Mouse (Mus musculus): ENCODE measurements at regions not wholly inside any gene's neighbourhood (a gene's known extent, or its start where the extent isn't known, plus 50 kb on each side); places are given as distances from the start of the nearest gene placed in this dataset.
A peak's percentile ranks its signal among the peaks of the same experiment; 100 is the strongest.
"Not testable (repeated sequence)": the region's sequence is repeated elsewhere in the genome, so short reads cannot be mapped to it uniquely, and the experiment has no call there.

DNA sequence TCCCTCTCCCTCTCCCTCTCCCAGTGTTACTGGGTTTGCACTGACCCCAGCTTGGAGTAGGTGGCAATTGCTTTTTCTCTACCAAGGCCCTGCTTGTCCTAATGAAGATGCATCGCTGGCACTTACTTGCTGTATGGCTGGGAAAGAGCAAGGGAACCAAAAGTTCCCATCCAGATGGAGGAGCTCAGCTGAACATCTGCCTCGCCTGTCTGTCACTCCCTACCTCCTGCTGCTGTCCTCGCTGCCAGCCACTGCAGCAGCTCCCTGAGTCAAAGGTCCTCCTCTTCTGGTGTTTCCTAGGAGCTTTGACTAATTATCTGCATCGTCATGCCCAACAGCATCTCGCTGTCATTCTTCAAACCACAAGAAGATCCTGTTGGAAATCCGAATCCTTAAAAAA lies 203.4 kb downstream of the Mat2b start:
- no peaks in the 10 kb centered on the region for H3K36me3 ChIP-seq
- no peaks in the 10 kb centered on the region for H3K4me1 ChIP-seq
- no peak overlapping the region for H3K4me3 ChIP-seq
- no peak overlapping the region for H3K4me2 ChIP-seq
- no peaks in the 10 kb centered on the region for H3K27me3 ChIP-seq (replicated peaks)
- H3K9me3 ChIP-seq: no peaks in the 10 kb centered on the region
- 17% methylated on average over 6 of the region's 6 CpGs for WGBS
- no peak overlapping the region for H3K9ac ChIP-seq
- no peak overlapping the region for H3K27ac ChIP-seq (replicated peaks)
- ATAC-seq (ENCODE audit: extremely low read depth, insufficient number of reproducible peaks, low FRiP score, low TSS enrichment): no peak

DNA sequence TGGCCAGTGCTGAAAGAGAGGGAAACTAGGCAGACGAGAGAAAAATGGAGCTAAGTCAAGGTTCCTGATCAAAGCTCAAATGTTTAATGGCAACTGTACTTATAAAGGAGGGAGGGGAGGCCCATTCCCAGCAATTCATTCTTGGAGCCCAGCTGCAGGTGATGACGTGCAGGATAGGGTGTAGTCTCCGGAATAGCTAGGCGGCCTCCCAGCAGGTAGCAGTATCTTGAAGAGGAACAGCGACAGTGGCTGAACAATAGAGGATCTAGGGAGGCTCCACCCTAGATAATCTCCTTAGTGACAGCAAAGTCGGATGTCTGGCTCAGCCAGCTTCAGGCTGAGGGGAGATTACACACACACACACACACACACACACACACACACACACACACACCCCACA lies 216.8 kb downstream of the Mat2b start:
- not testable (repeated sequence) for H3K4me1 ChIP-seq; H3K36me3 ChIP-seq; H3K9ac ChIP-seq; H3K27ac ChIP-seq (replicated peaks); H3K9me3 ChIP-seq; H3K4me2 ChIP-seq; ATAC-seq (ENCODE audit: extremely low read depth, insufficient number of reproducible peaks, low FRiP score, low TSS enrichment); H3K4me3 ChIP-seq; H3K27me3 ChIP-seq (replicated peaks)
- WGBS: 24% methylated on average over 6 of the region's 6 CpGs

DNA sequence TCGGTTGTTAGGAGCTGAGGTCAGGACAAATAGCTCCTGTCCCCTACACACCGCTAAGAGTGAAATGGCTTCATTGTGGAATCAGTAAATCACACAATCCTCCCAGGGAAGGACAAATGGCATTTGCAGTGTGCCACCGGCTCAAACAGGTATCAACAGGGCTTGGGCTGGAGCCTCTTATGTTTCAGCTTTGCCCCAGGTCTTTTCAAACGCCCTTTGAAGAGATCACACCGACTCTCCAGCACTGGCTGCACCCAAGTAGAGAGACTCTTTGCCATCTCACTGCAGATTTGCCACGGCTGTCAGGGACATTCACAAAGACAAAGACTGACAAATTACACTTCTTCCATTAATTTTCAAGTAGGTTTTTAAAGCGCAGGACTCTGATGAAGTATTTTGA lies 217.7 kb downstream of the Mat2b start:
- Histone ChIP-seq H3K9me3 (no peaks in the 10 kb centered on the region), H3K4me1 (no peaks in the 10 kb centered on the region), H3K9ac (no peak overlapping the region), H3K36me3 (no peaks in the 10 kb centered on the region), H3K27me3 (replicated peaks) (no peaks in the 10 kb centered on the region), H3K4me2 (no peak overlapping the region), H3K27ac (replicated peaks) (no peak overlapping the region), H3K4me3 (no peak overlapping the region)
- WGBS: 39% methylated on average over 7 of the region's 7 CpGs
- ATAC-seq (ENCODE audit: extremely low read depth, insufficient number of reproducible peaks, low FRiP score, low TSS enrichment): no peak

- H3K9me3 ChIP-seq: no peaks in the 10 kb centered on the region
- H3K36me3 ChIP-seq: no peaks in the 10 kb centered on the region
- H3K9ac ChIP-seq: no peak overlapping the region
- no peak overlapping the region for H3K27ac ChIP-seq (replicated peaks)
- H3K4me1 ChIP-seq: no peaks in the 10 kb centered on the region
- no peaks in the 10 kb centered on the region for H3K27me3 ChIP-seq (replicated peaks)
- ATAC-seq (ENCODE audit: extremely low read depth, insufficient number of reproducible peaks, low FRiP score, low TSS enrichment): no peak
- WGBS: 36% methylated on average over 6 of the region's 6 CpGs
- H3K4me2 ChIP-seq: no peak overlapping the region
- no peak overlapping the region for H3K4me3 ChIP-seq
Observed at GRCm38 (mm10) chr11:40469080-40469705, 225.8 kb downstream of the Mat2b start.

DNA sequence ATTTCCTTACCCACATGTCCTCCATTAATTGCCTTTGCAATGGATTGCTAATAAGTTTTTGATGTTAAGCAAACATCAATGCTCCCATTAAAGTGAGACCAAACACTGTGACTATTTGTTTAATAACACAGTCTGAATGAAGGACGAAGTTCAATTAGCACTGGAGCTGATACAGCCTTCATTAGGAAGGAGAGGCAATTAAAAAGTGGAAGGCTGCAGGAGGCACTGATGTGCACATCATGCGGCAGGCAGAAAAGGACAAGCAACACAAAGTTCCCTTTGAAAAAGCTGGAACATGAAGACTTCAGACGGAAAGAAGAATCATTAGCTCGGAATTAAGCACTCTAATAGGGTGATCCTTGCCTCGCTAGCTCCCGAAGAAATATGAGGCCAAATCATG lies 238.4 kb downstream of the Mat2b start:
- no peaks in the 10 kb centered on the region for H3K27me3 ChIP-seq (replicated peaks)
- WGBS: 78% methylated on average over 6 of the region's 6 CpGs
- no peak overlapping the region for H3K27ac ChIP-seq (replicated peaks)
- H3K4me2 ChIP-seq: no peak overlapping the region
- no peak overlapping the region for H3K9ac ChIP-seq
- ATAC-seq (ENCODE audit: extremely low read depth, insufficient number of reproducible peaks, low FRiP score, low TSS enrichment): no peak
- H3K4me1 ChIP-seq: no peaks in the 10 kb centered on the region
- H3K36me3 ChIP-seq: no peaks in the 10 kb centered on the region
- no peak overlapping the region for H3K4me3 ChIP-seq
- no peaks in the 10 kb centered on the region for H3K9me3 ChIP-seq

DNA sequence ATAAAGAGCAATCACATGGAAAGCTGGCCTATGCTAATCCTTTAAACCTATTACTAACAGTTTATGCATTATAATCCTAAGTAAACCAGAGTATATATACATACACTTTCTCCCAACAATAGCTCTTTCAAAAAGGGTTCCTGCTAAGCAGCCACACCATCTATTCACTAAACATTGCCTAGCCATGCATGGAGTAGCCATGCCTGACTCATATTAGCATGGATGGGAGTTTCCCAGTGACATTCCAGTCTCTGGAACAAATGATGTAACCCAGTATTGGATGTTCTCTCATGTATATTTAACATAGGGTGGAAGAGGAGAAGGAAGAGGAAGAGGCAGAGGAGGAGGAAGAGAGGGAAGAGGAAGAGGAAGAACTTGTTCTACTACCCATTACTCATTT lies 240.0 kb downstream of the Mat2b start:
- H3K4me3 ChIP-seq; H3K9me3 ChIP-seq; H3K36me3 ChIP-seq; H3K9ac ChIP-seq; H3K4me2 ChIP-seq; ATAC-seq (ENCODE audit: extremely low read depth, insufficient number of reproducible peaks, low FRiP score, low TSS enrichment); H3K4me1 ChIP-seq; H3K27ac ChIP-seq (replicated peaks); H3K27me3 ChIP-seq (replicated peaks): not testable (repeated sequence)

DNA sequence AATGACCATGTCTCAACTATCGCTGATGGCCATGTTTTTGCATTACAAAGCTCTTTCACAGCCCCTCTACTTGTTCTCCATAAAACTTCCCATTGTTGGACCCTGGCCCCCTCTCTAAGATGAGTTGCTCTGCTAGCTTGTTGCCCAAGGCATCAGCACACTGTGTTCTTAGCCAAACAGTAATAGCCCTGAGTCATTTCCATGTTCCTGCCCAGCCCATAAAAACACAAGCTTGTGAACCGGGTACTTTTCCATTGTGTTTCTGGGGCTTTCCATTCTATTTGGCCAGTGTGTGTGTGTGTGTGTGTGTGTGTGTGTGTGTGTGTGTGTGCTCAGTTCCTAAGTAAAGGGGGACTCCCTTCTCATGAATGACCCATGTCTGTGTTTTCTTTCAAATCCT lies 248.2 kb downstream of the Mat2b start:
- ATAC-seq (ENCODE audit: extremely low read depth, insufficient number of reproducible peaks, low FRiP score, low TSS enrichment): no peak
- WGBS: 79% methylated on average over 2 of the region's 2 CpGs

DNA sequence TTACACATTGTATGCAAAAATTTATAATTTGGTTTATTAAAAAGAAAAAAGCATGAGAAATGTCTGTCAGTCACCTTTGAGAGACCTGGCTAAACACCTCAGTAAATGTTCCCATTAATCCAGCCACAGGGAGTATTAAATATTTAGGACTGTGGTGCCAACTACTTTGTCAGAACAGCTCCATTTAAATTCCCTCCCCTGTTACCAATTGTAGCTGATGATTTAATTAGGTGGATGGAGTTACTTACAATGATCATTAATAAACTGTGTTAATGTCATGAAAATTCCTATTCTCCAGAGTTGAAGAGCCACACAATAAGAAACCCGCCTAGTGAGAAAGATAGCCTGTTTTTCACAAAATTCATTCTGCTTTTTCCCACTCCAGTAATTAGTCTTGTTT lies 261.0 kb downstream of the Mat2b start:
- no peak overlapping the region for H3K27ac ChIP-seq (replicated peaks)
- H3K9ac ChIP-seq: no peak overlapping the region
- WGBS: 79% methylated on average over 1 of the region's 1 CpGs
- H3K36me3 ChIP-seq: no peaks in the 10 kb centered on the region
- H3K4me1 ChIP-seq: no peaks in the 10 kb centered on the region
- no peaks in the 10 kb centered on the region for H3K27me3 ChIP-seq (replicated peaks)
- no peak overlapping the region for H3K4me2 ChIP-seq
- no peaks in the 10 kb centered on the region for H3K9me3 ChIP-seq
- no peak overlapping the region for H3K4me3 ChIP-seq
- no peak for ATAC-seq (ENCODE audit: extremely low read depth, insufficient number of reproducible peaks, low FRiP score, low TSS enrichment)

More for the DNA sequence above, 248.2 kb downstream of the Mat2b start:
- Histone ChIP-seq H3K27me3 (replicated peaks) (no peaks in the 10 kb centered on the region), H3K4me2 (no peak overlapping the region), H3K4me1 (no peaks in the 10 kb centered on the region), H3K4me3 (no peak overlapping the region), H3K27ac (replicated peaks) (no peak overlapping the region), H3K9ac (no peak overlapping the region), H3K36me3 (no peaks in the 10 kb centered on the region), H3K9me3 (no peaks in the 10 kb centered on the region)

- H3K36me3 ChIP-seq: no peaks in the 10 kb centered on the region
- H3K4me1 ChIP-seq: no peaks in the 10 kb centered on the region
- no peaks in the 10 kb centered on the region for H3K9me3 ChIP-seq
- WGBS: 57% methylated on average over 2 of the region's 2 CpGs
- H3K4me2 ChIP-seq: no peak overlapping the region
- no peak overlapping the region for H3K4me3 ChIP-seq
- H3K27ac ChIP-seq (replicated peaks): no peak overlapping the region
- H3K27me3 ChIP-seq (replicated peaks): no peaks in the 10 kb centered on the region
- H3K9ac ChIP-seq: no peak overlapping the region
- ATAC-seq (ENCODE audit: extremely low read depth, insufficient number of reproducible peaks, low FRiP score, low TSS enrichment): no peak
Observed at GRCm38 (mm10) chr11:40428858-40429257, 266.1 kb downstream of the Mat2b start.

GRCm38 (mm10) chr11:40424316-40424715 lies 270.7 kb downstream of the Mat2b start:
- no peak for ATAC-seq (ENCODE audit: extremely low read depth, insufficient number of reproducible peaks, low FRiP score, low TSS enrichment)
- Histone ChIP-seq H3K4me1 (no peaks in the 10 kb centered on the region), H3K27ac (replicated peaks) (no peak overlapping the region), H3K27me3 (replicated peaks) (no peaks in the 10 kb centered on the region), H3K9ac (no peak overlapping the region), H3K4me3 (no peak overlapping the region), H3K36me3 (no peaks in the 10 kb centered on the region), H3K9me3 (no peaks in the 10 kb centered on the region), H3K4me2 (no peak overlapping the region)
- 70% methylated on average over 3 of the region's 3 CpGs for WGBS

- H3K4me2 ChIP-seq: no peak overlapping the region
- ATAC-seq (ENCODE audit: extremely low read depth, insufficient number of reproducible peaks, low FRiP score, low TSS enrichment): no peak
- H3K36me3 ChIP-seq: no peaks in the 10 kb centered on the region
- H3K4me1 ChIP-seq: peaks cover 2% of the 10 kb centered on the region
- no peak overlapping the region for H3K27ac ChIP-seq (replicated peaks)
- no peaks in the 10 kb centered on the region for H3K9me3 ChIP-seq
- H3K4me3 ChIP-seq: no peak overlapping the region
- H3K9ac ChIP-seq: no peak overlapping the region
- no peaks in the 10 kb centered on the region for H3K27me3 ChIP-seq (replicated peaks)
Observed at GRCm38 (mm10) chr11:40407571-40407970, 287.4 kb downstream of the Mat2b start.

DNA sequence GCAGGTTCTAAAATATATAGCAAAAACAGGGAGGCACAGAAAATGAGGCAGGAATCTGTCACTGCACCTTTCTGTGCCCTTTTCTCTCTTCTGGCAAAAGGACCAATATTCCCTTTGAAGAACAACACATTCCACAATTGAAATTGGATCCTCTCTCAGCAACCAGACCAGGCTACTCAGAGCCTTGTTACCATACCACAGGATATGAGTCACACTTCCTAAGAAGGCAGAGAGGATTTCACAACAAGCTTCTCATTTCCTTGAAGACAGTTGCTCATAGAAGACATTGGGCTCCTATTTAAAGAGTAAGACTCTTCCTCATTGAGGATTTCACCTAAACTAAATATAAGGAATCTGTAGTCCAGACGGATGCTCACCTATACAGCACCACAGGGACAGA lies 292.8 kb downstream of the Mat2b start:
- Histone ChIP-seq H3K4me2 (no peak overlapping the region), H3K4me3 (no peak overlapping the region), H3K9me3 (no peaks in the 10 kb centered on the region), H3K36me3 (no peaks in the 10 kb centered on the region), H3K27ac (replicated peaks) (peak overlapping the region; percentile 53; the same call in 1 of the 2 replicates), H3K9ac (no peak overlapping the region), H3K4me1 (peaks cover 7% of the 10 kb centered on the region), H3K27me3 (replicated peaks) (no peaks in the 10 kb centered on the region)
- no peak for ATAC-seq (ENCODE audit: extremely low read depth, insufficient number of reproducible peaks, low FRiP score, low TSS enrichment)
- 53% methylated on average over 1 of the region's 1 CpGs for WGBS
